Mouse (Mus musculus) hindbrain, embryonic 11.5 days (tissue): ENCODE data around the gene Fbxl17. TPM values are rescaled to one million over a fixed set of nuclear protein-coding genes. Genes with fewer than 3 reads are reported as not detected.

ENCODE experiments used
- ATAC-seq: fragments of 200-750 bp; cut with Nextera tagmentation; 2 replicates; pipeline ENCODE4 v1.8.0; 2017; ENCODE audit warnings: mild to moderate bottlenecking, moderate TSS enrichment, moderate library complexity; ENCODE audit not compliant: low FRiP score
- DNase-seq: peaks from one replicate; pipeline ENCODE4 v3.0.0-alpha.2; 2015; ENCODE audit warnings: low spot score
- H3K27ac ChIP-seq: fragments of 300-500 bp; sonication (generic); 2 replicates; pipeline ENCODE4 v1.5.1; 2014; ENCODE audit warnings: mild to moderate bottlenecking, low read depth, low read length
- H3K27me3 ChIP-seq: fragments of 300-500 bp; sonication (generic); 2 replicates; pipeline ENCODE4 v1.6.1; 2014; ENCODE audit warnings: mild to moderate bottlenecking, low read length, moderate library complexity, mixed read lengths; ENCODE audit not compliant: control insufficient read depth, insufficient read depth
- H3K36me3 ChIP-seq: fragments of 300-500 bp; sonication (generic); 2 replicates; pipeline ENCODE4 v1.6.1; 2014; ENCODE audit warnings: mild to moderate bottlenecking, low read length, moderate library complexity, mixed read lengths; ENCODE audit not compliant: control insufficient read depth, insufficient read depth
- H3K4me1 ChIP-seq: fragments of 300-500 bp; sonication (generic); replicated peaks from 2 replicates; pipeline ENCODE4 v1.6.1; 2014; ENCODE audit warnings: low read length, mixed read lengths; ENCODE audit not compliant: control insufficient read depth, insufficient read depth
- H3K4me2 ChIP-seq: fragments of 300-500 bp; sonication (generic); replicated peaks from 2 replicates; pipeline ENCODE4 v1.6.1; 2014; ENCODE audit warnings: mild to moderate bottlenecking, low read depth, low read length
- H3K4me3 ChIP-seq: fragments of 300-500 bp; sonication (generic); 2 replicates; pipeline ENCODE4 v1.5.1; 2014; ENCODE audit warnings: low read depth, low read length
- H3K9ac ChIP-seq: fragments of 300-500 bp; sonication (generic); 2 replicates; pipeline ENCODE4 v1.6.1; 2014; ENCODE audit warnings: low read depth, low read length
- H3K9me3 ChIP-seq: fragments of 300-500 bp; sonication (generic); 2 replicates; pipeline ENCODE4 v1.6.1; 2016; ENCODE audit warnings: low read length; ENCODE audit not compliant: control insufficient read depth
- WGBS: fragments of 180-500 bp; shearing (Covaris S2); extraction: QIAGEN DNeasy Blood & Tissue Kit; methylation state at CpG from one replicate; pipeline ENCODE4 v1.1.7; 2014; 5-methylcytosine and 5-hydroxymethylcytosine counted together
- polyA plus RNA-seq: library from polyadenylated mRNA; unstranded; fragments of >200 nt; fragmentation: Nextera tagmentation; extraction: Ambion mirVana; gene quantifications from 2 replicates; pipeline ENCODE4 v1.2.1, GENCODE M21; 2014

Fbxl17 gene
- polyA plus RNA-seq, 1 experiment from 2014 or later, result 9.1 TPM

GRCm38 (mm10) chr17:63367476-63367875, 132.3 kb downstream of the Fbxl17 start:
- H3K9ac ChIP-seq, result no peak overlapping the region
- no peaks in the 10 kb centered on the region for H3K27me3 ChIP-seq
- no peak for ATAC-seq
- 90% methylated on average over 6 of the region's 6 CpGs for WGBS
- H3K36me3 ChIP-seq, result no peaks in the 10 kb centered on the region
- no peak overlapping the region for H3K4me2 ChIP-seq
- H3K9me3 ChIP-seq, result no peaks in the 10 kb centered on the region
- no peak for DNase-seq
- H3K27ac ChIP-seq, result no peak overlapping the region
- no peak overlapping the region for H3K4me3 ChIP-seq
- H3K4me1 ChIP-seq, result no peaks in the 10 kb centered on the region

- no peaks in the 10 kb centered on the region for H3K4me1 ChIP-seq
- H3K36me3 ChIP-seq, result no peaks in the 10 kb centered on the region
- H3K4me2 ChIP-seq, result no peak overlapping the region
- H3K4me3 ChIP-seq, result no peak overlapping the region
- H3K27me3 ChIP-seq, result no peaks in the 10 kb centered on the region
- H3K27ac ChIP-seq, result no peak overlapping the region
- 57% methylated on average over 11 of the region's 11 CpGs for WGBS
- ATAC-seq (no peak), DNase-seq (peak; percentile 17)
- H3K9me3 ChIP-seq, result no peaks in the 10 kb centered on the region
- H3K9ac ChIP-seq, result no peak overlapping the region
These were observed 133.8 kb downstream of the Fbxl17 start for GRCm38 (mm10) chr17:63366045-63366444.

GRCm38 (mm10) chr17:63364605-63365004, 135.2 kb downstream of the Fbxl17 start:
- H3K9ac ChIP-seq, result no peak overlapping the region
- no peak for ATAC-seq
- no peak for DNase-seq
- H3K36me3 ChIP-seq, result no peaks in the 10 kb centered on the region
- no peaks in the 10 kb centered on the region for H3K27me3 ChIP-seq
- no peak overlapping the region for H3K4me2 ChIP-seq
- no peak overlapping the region for H3K27ac ChIP-seq
- no peaks in the 10 kb centered on the region for H3K9me3 ChIP-seq
- WGBS, result 88% methylated on average over 7 of the region's 7 CpGs
- no peak overlapping the region for H3K4me3 ChIP-seq
- H3K4me1 ChIP-seq, result no peaks in the 10 kb centered on the region

- no peaks in the 10 kb centered on the region for H3K36me3 ChIP-seq
- DNase-seq (no peak), ATAC-seq (no peak)
- H3K9ac ChIP-seq, result no peak overlapping the region
- H3K4me1 ChIP-seq, result no peaks in the 10 kb centered on the region
- H3K4me3 ChIP-seq, result no peak overlapping the region
- H3K9me3 ChIP-seq, result no peaks in the 10 kb centered on the region
- H3K27me3 ChIP-seq, result no peaks in the 10 kb centered on the region
- H3K27ac ChIP-seq, result no peak overlapping the region
- WGBS, result 79% methylated on average over 3 of the region's 3 CpGs
- no peak overlapping the region for H3K4me2 ChIP-seq
These were observed 137.6 kb downstream of the Fbxl17 start for GRCm38 (mm10) chr17:63362196-63362595.

GRCm38 (mm10) chr17:63361679-63362078, 138.1 kb downstream of the Fbxl17 start:
- H3K4me3 ChIP-seq, result no peak overlapping the region
- ATAC-seq (no peak), DNase-seq (no peak)
- H3K36me3 ChIP-seq, result no peaks in the 10 kb centered on the region
- H3K9me3 ChIP-seq, result no peaks in the 10 kb centered on the region
- WGBS, result 94% methylated on average over 9 of the region's 9 CpGs
- no peak overlapping the region for H3K4me2 ChIP-seq
- H3K27me3 ChIP-seq, result no peaks in the 10 kb centered on the region
- H3K4me1 ChIP-seq, result no peaks in the 10 kb centered on the region
- H3K27ac ChIP-seq, result no peak overlapping the region
- no peak overlapping the region for H3K9ac ChIP-seq

GRCm38 (mm10) chr17:63358837-63359236, 141.0 kb downstream of the Fbxl17 start:
- Histone ChIP-seq H3K9ac (no peak overlapping the region), H3K27ac (no peak overlapping the region), H3K4me3 (no peak overlapping the region), H3K4me2 (no peak overlapping the region), H3K27me3 (no peaks in the 10 kb centered on the region), H3K36me3 (no peaks in the 10 kb centered on the region), H3K4me1 (no peaks in the 10 kb centered on the region), H3K9me3 (no peaks in the 10 kb centered on the region)
- no peak for ATAC-seq
- 81% methylated on average over 1 of the region's 1 CpGs for WGBS
- no peak for DNase-seq

- Histone ChIP-seq H3K27ac (no peak overlapping the region), H3K4me2 (no peak overlapping the region), H3K27me3 (no peaks in the 10 kb centered on the region), H3K4me1 (no peaks in the 10 kb centered on the region), H3K9ac (no peak overlapping the region), H3K9me3 (no peaks in the 10 kb centered on the region), H3K36me3 (no peaks in the 10 kb centered on the region), H3K4me3 (no peak overlapping the region)
- no peak for ATAC-seq
- 88% methylated on average over 3 of the region's 3 CpGs for WGBS
- no peak for DNase-seq
These were observed 143.6 kb downstream of the Fbxl17 start for GRCm38 (mm10) chr17:63356202-63356601.

GRCm38 (mm10) chr17:63352634-63353195, 147.1 kb downstream of the Fbxl17 start:
- 91% methylated on average over 6 of the region's 6 CpGs for WGBS
- H3K4me2 ChIP-seq, result no peak overlapping the region
- H3K9ac ChIP-seq, result no peak overlapping the region
- H3K36me3 ChIP-seq, result no peaks in the 10 kb centered on the region
- no peaks in the 10 kb centered on the region for H3K9me3 ChIP-seq
- no peaks in the 10 kb centered on the region for H3K27me3 ChIP-seq
- H3K4me1 ChIP-seq, result no peaks in the 10 kb centered on the region
- H3K4me3 ChIP-seq, result no peak overlapping the region
- DNase-seq, result no peak
- ATAC-seq, result no peak
- H3K27ac ChIP-seq, result no peak overlapping the region

- Histone ChIP-seq H3K4me2 (no peak overlapping the region), H3K27ac (no peak overlapping the region), H3K27me3 (no peaks in the 10 kb centered on the region), H3K9me3 (no peaks in the 10 kb centered on the region), H3K4me1 (no peaks in the 10 kb centered on the region), H3K4me3 (no peak overlapping the region), H3K9ac (no peak overlapping the region), H3K36me3 (no peaks in the 10 kb centered on the region)
- ATAC-seq (no peak), DNase-seq (no peak)
- 62% methylated on average over 2 of the region's 2 CpGs for WGBS
These were observed 148.1 kb downstream of the Fbxl17 start for GRCm38 (mm10) chr17:63351682-63352081.
